Mouse (Mus musculus) CH12.LX (cell line): ENCODE data around the gene Haus2.

ENCODE experiments used
- BHLHE40 ChIP-seq: IDR thresholded peaks from 2 replicates; pipeline ENCODE4 v1.6.1; 2011; ENCODE audit warnings: mild to moderate bottlenecking, low read depth, low read length, improper control_type of control experiment
- CHD1 ChIP-seq: IDR thresholded peaks from 2 replicates; pipeline ENCODE4 v1.6.1; 2012; ENCODE audit warnings: low read depth, low read length, improper control_type of control experiment, inconsistent platforms
- CHD2 ChIP-seq: IDR thresholded peaks from 2 replicates; pipeline ENCODE4 v1.6.1; 2011; ENCODE audit warnings: low read length, improper control_type of control experiment
- CTCF ChIP-seq, 2 experiments: IDR thresholded peaks in 1 of 2; conservative IDR thresholded peaks in 1 of 2; 2 replicates each; pipeline ENCODE4 v1.5.1; 2011 to 2012; ENCODE audit warnings: low read depth in 2 of 2, low read length in 2 of 2, improper control_type of control experiment in 1 of 2, inconsistent platforms in 1 of 2, mild to moderate bottlenecking in 1 of 2, moderate library complexity in 1 of 2
- ETS1 ChIP-seq: conservative IDR thresholded peaks from 2 replicates; pipeline ENCODE4 v1.6.1; 2012; ENCODE audit warnings: low read depth, mild to moderate bottlenecking, inconsistent platforms, low read length, improper control_type of control experiment, moderate library complexity
- IRF4 ChIP-seq: IDR thresholded peaks from 2 replicates; pipeline ENCODE4 v1.6.1; 2014; ENCODE audit warnings: low read depth, mild to moderate bottlenecking, inconsistent platforms, low read length, improper control_type of control experiment
- JUN ChIP-seq: IDR thresholded peaks from 2 replicates; pipeline ENCODE4 v1.6.1; 2011; ENCODE audit warnings: low read depth, mild to moderate bottlenecking, low read length, improper control_type of control experiment, moderate library complexity; ENCODE audit not compliant: insufficient read depth
- JUND ChIP-seq: conservative IDR thresholded peaks from 2 replicates; pipeline ENCODE4 v1.6.1; 2011; ENCODE audit warnings: low read depth, low read length, improper control_type of control experiment
- MAZ ChIP-seq: IDR thresholded peaks from 2 replicates; pipeline ENCODE4 v1.6.1; 2012; ENCODE audit warnings: low read depth, mild to moderate bottlenecking, inconsistent platforms, low read length, improper control_type of control experiment, moderate library complexity
- MXI1 ChIP-seq: IDR thresholded peaks from 2 replicates; pipeline ENCODE4 v1.6.1; 2011; ENCODE audit warnings: mild to moderate bottlenecking, low read depth, low read length, improper control_type of control experiment
- NRF1 ChIP-seq: IDR thresholded peaks from 2 replicates; pipeline ENCODE4 v1.6.1; 2014; ENCODE audit warnings: low read depth, mild to moderate bottlenecking, inconsistent platforms, low read length, improper control_type of control experiment, moderate library complexity
- POLR2A ChIP-seq: IDR thresholded peaks from 2 replicates; pipeline ENCODE4 v1.6.1; 2011; ENCODE audit warnings: low read depth, mild to moderate bottlenecking, improper control_type of control experiment, low read length
- SIN3A ChIP-seq: IDR thresholded peaks from 2 replicates; pipeline ENCODE4 v1.6.1; 2012; ENCODE audit warnings: low read length, improper control_type of control experiment, inconsistent platforms
- USF1 ChIP-seq: IDR thresholded peaks from 2 replicates; pipeline ENCODE4 v1.6.1; 2014; ENCODE audit warnings: low read depth, mild to moderate bottlenecking, inconsistent platforms, low read length, improper control_type of control experiment

DNA sequence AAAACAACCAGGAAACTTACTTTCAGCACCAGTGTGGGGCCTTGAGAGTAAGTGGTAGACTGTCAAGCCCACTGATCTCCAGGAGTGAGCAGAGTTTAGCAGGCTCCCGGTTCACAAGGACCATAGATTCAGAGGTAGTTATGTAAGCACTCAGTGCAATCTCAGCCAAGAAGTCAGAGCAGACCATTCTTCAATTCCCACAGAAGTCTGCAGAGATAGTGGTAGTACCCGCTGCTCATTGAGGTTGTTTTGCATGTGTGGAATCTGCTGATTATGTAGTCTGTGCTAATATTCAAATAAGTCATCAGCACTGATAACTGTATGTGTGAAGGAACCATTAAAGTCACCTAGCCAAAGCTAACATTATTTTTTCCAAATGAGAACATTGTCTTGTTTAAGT is 21.5 kb downstream of the Haus2 start:
- TF ChIP-seq SIN3A (no peak), USF1 (no peak), CTCF (conservative IDR thresholded peaks at IDR 0.05 in 1 of 2, IDR thresholded peaks at IDR 0.05 in 1 of 2; ENCODE audit: low read depth in 2 of 2, low read length in 2 of 2) (no peak), MXI1 (no peak), POLR2A (no peak), ETS1 (no peak), IRF4 (no peak), MAZ (no peak), CHD1 (no peak), JUN (no peak), NRF1 (no peak), CHD2 (no peak), BHLHE40 (no peak), JUND (no peak)
